Mouse (Mus musculus) spleen, embryonic (tissue): ENCODE measurements at regions not wholly inside any gene's neighbourhood (a gene's known extent, or its start where the extent isn't known, plus 50 kb on each side); places are given as distances from the start of the nearest gene placed in this dataset.
"Not testable (repeated sequence)": the region's sequence is repeated elsewhere in the genome, so short reads cannot be mapped to it uniquely, and the experiment has no call there.

ENCODE experiments used
- CTCF ChIA-PET: fragments of 350-600 bp; sonication (Branson Sonifier 250); formaldehyde crosslinking; loops from one replicate; lab custom pipeline; 2022; lab: Charles Lee

GRCm38 (mm10) chr13:6855199-6856148 lies 206.9 kb upstream of the Pfkp start:
- CTCF ChIA-PET: no interaction called here

GRCm38 (mm10) chr13:6837446-6837845 lies 188.9 kb upstream of the Pfkp start:
- CTCF ChIA-PET: interaction anchor here (0.6 kb wide), 1 partner anchor 225 kb away, joined by 10 read pairs; no protein-coding TSS in a partner anchor

GRCm38 (mm10) chr13:6837075-6837422 lies 188.5 kb upstream of the Pfkp start:
- CTCF ChIA-PET: interaction anchor here (0.6 kb wide), 1 partner anchor 224 kb away, joined by 10 read pairs; no protein-coding TSS in a partner anchor

- CTCF ChIA-PET: interaction anchor here (0.6 kb wide), 1 partner anchor 224 kb away, joined by 10 read pairs; no protein-coding TSS in a partner anchor
These were observed 187.9 kb upstream of the Pfkp start for GRCm38 (mm10) chr13:6836351-6837074.

GRCm38 (mm10) chr13:6829882-6830281 lies 181.3 kb upstream of the Pfkp start:
- CTCF ChIA-PET: no interaction called here

GRCm38 (mm10) chr13:6829346-6829745 lies 180.8 kb upstream of the Pfkp start:
- CTCF ChIA-PET: no interaction called here

GRCm38 (mm10) chr13:6828601-6829330 lies 180.2 kb upstream of the Pfkp start:
- CTCF ChIA-PET: not testable (repeated sequence)

GRCm38 (mm10) chr13:6802243-6803157 lies 153.9 kb upstream of the Pfkp start:
- CTCF ChIA-PET: no interaction called here

GRCm38 (mm10) chr13:6767936-6768588 lies 119.5 kb upstream of the Pfkp start:
- CTCF ChIA-PET: no interaction called here

GRCm38 (mm10) chr13:6757151-6757550 lies 108.6 kb upstream of the Pfkp start:
- CTCF ChIA-PET: no interaction called here

- CTCF ChIA-PET: no interaction called here
These were observed 103.0 kb upstream of the Pfkp start for GRCm38 (mm10) chr13:6751599-6751998.

GRCm38 (mm10) chr13:6751149-6751548 lies 102.6 kb upstream of the Pfkp start:
- CTCF ChIA-PET: no interaction called here

- CTCF ChIA-PET: no interaction called here
These were observed 93.3 kb upstream of the Pfkp start for GRCm38 (mm10) chr13:6741916-6742315.

- CTCF ChIA-PET: no interaction called here
These were observed 88.5 kb upstream of the Pfkp start for GRCm38 (mm10) chr13:6736984-6737566.
